Comparison of ENCODE assay signal across 8 mouse cellular contexts in the genomic region with DNA sequence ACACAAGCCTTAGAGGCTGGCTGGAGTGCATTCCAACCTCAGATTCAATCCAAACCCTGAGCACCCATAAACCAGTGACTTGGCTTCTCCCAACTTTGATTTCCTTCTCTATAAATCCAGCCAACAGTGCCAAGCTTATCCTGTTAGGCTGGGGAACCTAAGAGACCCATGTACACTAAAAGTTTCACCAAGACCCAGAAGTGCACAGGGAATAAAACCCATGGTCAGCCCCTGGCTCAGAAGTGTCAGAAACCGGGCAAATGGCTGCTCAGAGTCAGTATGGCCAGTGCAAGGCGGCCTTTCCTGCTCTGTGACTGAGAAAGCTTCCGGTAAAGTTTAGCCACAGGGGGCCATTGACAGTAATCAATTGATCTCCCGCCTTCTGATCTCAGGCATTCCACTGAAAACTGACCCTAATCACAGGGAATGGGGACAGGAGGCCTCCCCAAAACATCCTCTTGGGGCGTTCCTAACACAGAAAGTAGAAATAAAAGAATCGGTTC. TPM values are rescaled to one million over a fixed set of nuclear protein-coding genes. Genes with fewer than 3 reads are reported as not detected.
DNase-seq lines count a peak whose midpoint lies in the region; ATAC-seq and TF ChIP-seq lines count a peak whose summit lies in the region.

No protein-coding gene starts in this region.

- no peak for TF ChIP-seq CTCF in bone marrow macrophage, adult 2 months (IDR thresholded peaks at IDR 0.05; ENCODE audit: low read depth, low read length)

- no peaks in the 10 kb centered on the region for H3K9me3 ChIP-seq in heart, embryonic 14.5 days (ENCODE audit: control insufficient read depth, low read length)
- H3K9me3 ChIP-seq in hindbrain, embryonic 16.5 days (ENCODE audit: control insufficient read depth, low read length), result no peaks in the 10 kb centered on the region
- H3K9me3 ChIP-seq in midbrain, embryonic 13.5 days, result no peaks in the 10 kb centered on the region

- ATAC-seq in heart, embryonic 14.5 days (ENCODE audit: insufficient number of reproducible peaks, insufficient read depth, low FRiP score, low read depth), result no peak
- ATAC-seq in hindbrain, embryonic 16.5 days, result no peak
- ATAC-seq in midbrain, embryonic 13.5 days, result no peak

- H3K4me2 ChIP-seq in heart, embryonic 14.5 days (ENCODE audit: low read length), result peak overlapping the region; percentile 95
- H3K4me2 ChIP-seq in hindbrain, embryonic 16.5 days (ENCODE audit: low read length), result peak overlapping the region; percentile 95
- H3K4me2 ChIP-seq in midbrain, embryonic 13.5 days (replicated peaks), result 0 out of 2 replicates have a peak overlapping the region, but pooled peaks have one; percentile 86

- intact Hi-C loops in heart, postnatal 36 days (cut with DNase I), result loop anchor here (2.0 kb wide), 2 partner anchors 28 to 44 kb away; no protein-coding TSS in a partner anchor

- no peak for TF ChIP-seq POLR2A in bone marrow macrophage, adult 2 months (IDR thresholded peaks at IDR 0.05; ENCODE audit: borderline replicate concordance, low read depth, low read length)

- H3K4me3 ChIP-seq in heart, embryonic 14.5 days (ENCODE audit: control insufficient read depth in 1 of 2, insufficient read depth in 1 of 2, low read depth in 1 of 2, low read length in 2 of 2), result peak overlapping the region; percentile 67 to 77
- H3K4me3 ChIP-seq in bone marrow macrophage, adult 2 months (ENCODE audit: insufficient read depth, low read length), result peak overlapping the region; percentile 93
- peak overlapping the region; percentile 62 for H3K4me3 ChIP-seq in hindbrain, embryonic 16.5 days (ENCODE audit: low read length)
- H3K4me3 ChIP-seq in midbrain, embryonic 13.5 days (replicated peaks), result no peak overlapping the region

- peaks cover 3% of the 10 kb centered on the region; the same call in 1 of the 2 replicates for H3K36me3 ChIP-seq in heart, embryonic 14.5 days (ENCODE audit: control insufficient read depth, insufficient read depth, low read length)
- no peaks in the 10 kb centered on the region for H3K36me3 ChIP-seq in hindbrain, embryonic 16.5 days (ENCODE audit: control insufficient read depth, insufficient read depth, low read length)
- H3K36me3 ChIP-seq in midbrain, embryonic 13.5 days, result no peaks in the 10 kb centered on the region

- no peak for DNase-seq in heart, postnatal 36 days
- DNase-seq in gastrocnemius, adult 8-10 months (ENCODE audit: low spot score in 2 of 2), result no peak
- DNase-seq in right cerebral cortex, postnatal 25 days, result no peak
- no peak for DNase-seq in left cerebral cortex, adult 9 months (ENCODE audit: low spot score in 2 of 2)

- 23% methylated on average over 6 of the region's 6 CpGs for WGBS in heart, embryonic 14.5 days
- WGBS in hindbrain, embryonic 16.5 days, result 26% methylated on average over 6 of the region's 6 CpGs
- 26% methylated on average over 6 of the region's 6 CpGs for WGBS in midbrain, embryonic 13.5 days

- peak overlapping the region; percentile 86 for H3K9ac ChIP-seq in heart, embryonic 14.5 days (ENCODE audit: low read length)
- no peak overlapping the region for H3K9ac ChIP-seq in hindbrain, embryonic 16.5 days (ENCODE audit: low read depth, low read length)
- H3K9ac ChIP-seq in midbrain, embryonic 13.5 days (replicated peaks), result no peak overlapping the region

- peaks cover 13 to 20% of the 10 kb centered on the region in 2 experiments for H3K4me1 ChIP-seq in heart, embryonic 14.5 days (ENCODE audit: control insufficient read depth in 2 of 2, insufficient read depth in 2 of 2, low read length in 2 of 2)
- peaks cover 23% of the 10 kb centered on the region for H3K4me1 ChIP-seq in bone marrow macrophage, adult 2 months (ENCODE audit: control insufficient read depth, insufficient read depth, low read length)
- peaks cover 9% of the 10 kb centered on the region for H3K4me1 ChIP-seq in hindbrain, embryonic 16.5 days (ENCODE audit: control insufficient read depth, insufficient read depth, low read depth, low read length)
- peaks cover 22% of the 10 kb centered on the region for H3K4me1 ChIP-seq in midbrain, embryonic 13.5 days (replicated peaks)

- H3K27ac ChIP-seq in heart, embryonic 14.5 days (replicated peaks in 1 of 2; ENCODE audit: control insufficient read depth in 1 of 2, insufficient read depth in 1 of 2, low read depth in 2 of 2, low read length in 2 of 2), result peak overlapping the region; percentile 66 to 89
- H3K27ac ChIP-seq in bone marrow macrophage, adult 2 months (ENCODE audit: insufficient read depth, low read depth, low read length), result peak overlapping the region; percentile 81
- H3K27ac ChIP-seq in hindbrain, embryonic 16.5 days (ENCODE audit: low read depth, low read length), result no peak overlapping the region
- no peak overlapping the region for H3K27ac ChIP-seq in midbrain, embryonic 13.5 days

- H3K27me3 ChIP-seq in heart, embryonic 14.5 days (ENCODE audit: control insufficient read depth, insufficient read depth, low read length), result no peaks in the 10 kb centered on the region
- H3K27me3 ChIP-seq in hindbrain, embryonic 16.5 days (replicated peaks; ENCODE audit: control insufficient read depth, insufficient read depth, low read length), result peaks cover 4% of the 10 kb centered on the region
- peaks cover 20% of the 10 kb centered on the region for H3K27me3 ChIP-seq in midbrain, embryonic 13.5 days

RNA-seq across cellular contexts. Expression of a gene that starts 2.6 kb away (rescaled TPM):
- 37.9 and 39.4 TPM in 2 replicates for polyA plus RNA-seq in heart, embryonic 14.5 days (2014; fragmentation: Nextera tagmentation; extraction: Ambion mirVana)
- total RNA-seq in heart, postnatal 36 days (2021), result 10 to 100 TPM; 19.0 to 22.5 TPM
- polyA plus RNA-seq in bone marrow macrophage, adult 2 months (2012; ENCODE audit: insufficient read depth, insufficient read length, missing spikeins), result 67.5 and 83.4 TPM in 2 replicates
- polyA plus RNA-seq in hindbrain, embryonic 16.5 days (2015; fragmentation: Nextera tagmentation; extraction: Ambion mirVana), result 7.1 and 9.2 TPM in 2 replicates
- 4.8 and 5.0 TPM in 2 replicates for polyA plus RNA-seq in midbrain, embryonic 13.5 days (2015; fragmentation: Nextera tagmentation; extraction: Ambion mirVana)
- 1 to 10 TPM; 3.3 to 5.5 (median 4.0) TPM for total RNA-seq in gastrocnemius, adult 8-10 months (2022)

Comparison
In these comparisons a context has a peak if more than half of its experiments do, and no peak if none do; other contexts are left out.
1. H3K27ac ChIP-seq: peak in heart, embryonic 14.5 days (2 of 2) and bone marrow macrophage, adult 2 months (single experiment); none in hindbrain, embryonic 16.5 days (single experiment) and midbrain, embryonic 13.5 days (single experiment).
2. Peak in every context shown above with its lines, with median percentiles within 50 percentile points of each other: H3K4me2 ChIP-seq.